Mouse (Mus musculus) cerebellum, adult 18-20 months (tissue): ENCODE data around the gene Unc45b.
"Not testable (repeated sequence)": the region's sequence is repeated elsewhere in the genome, so short reads cannot be mapped to it uniquely, and the experiment has no call there.

ENCODE experiments used
- DNase-seq, 2 experiments: peaks; one replicate each; pipeline ENCODE4 v3.0.0; 2021

Gene Unc45b

DNA sequence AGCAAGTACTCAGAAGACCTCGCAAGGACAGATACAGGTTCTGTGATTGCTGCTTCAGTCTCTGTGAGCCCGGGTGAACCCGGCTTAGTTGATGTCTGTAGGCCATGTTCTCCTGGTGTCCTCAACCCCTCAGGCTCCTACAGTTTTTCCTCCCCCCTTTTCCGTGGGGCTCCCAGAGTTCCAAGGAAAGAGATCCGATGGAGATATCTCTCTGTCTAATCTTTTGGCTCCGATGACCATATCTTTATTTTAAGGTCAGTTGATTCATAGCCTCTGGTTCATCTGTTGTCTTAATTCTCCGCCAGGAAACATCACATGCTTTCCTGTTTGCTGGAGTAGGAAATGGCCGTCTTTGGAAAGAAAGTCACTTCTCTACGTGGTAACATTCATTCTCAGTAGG is 38.7 kb downstream of the Unc45b start:
- no peak for DNase-seq

- DNase-seq, result no peak
Observed at GRCm38 (mm10) chr11:82950736-82951481, 40.6 kb downstream of the Unc45b start, which contains the start of gene Slfn5. Gene Slfn5 (plus strand): TSS chr11:82951349.

- no peak for DNase-seq
Observed at GRCm38 (mm10) chr11:82951865-82952611, 41.7 kb downstream of the Unc45b start.

GRCm38 (mm10) chr11:82952612-82953542 is 42.5 kb downstream of the Unc45b start:
- DNase-seq, result no peak

DNA sequence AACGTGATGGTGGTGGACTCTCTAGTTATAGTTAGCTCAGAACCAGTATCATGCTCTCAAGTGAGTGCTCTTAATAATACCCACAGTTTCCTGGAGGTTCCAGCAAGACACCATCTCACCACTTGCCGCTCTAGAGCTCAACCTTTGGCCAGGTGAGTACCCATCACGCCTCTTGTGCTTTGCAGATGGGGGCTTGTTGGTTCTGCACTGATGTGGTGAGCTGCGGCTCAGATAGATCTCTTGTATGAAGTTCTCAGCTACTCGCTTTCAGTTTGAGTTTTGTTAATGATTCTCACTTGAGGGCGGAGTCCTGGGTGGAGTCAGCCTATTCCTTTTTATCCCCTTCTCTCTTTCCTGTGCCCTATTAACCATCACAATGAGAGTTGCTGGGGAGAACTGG is 44.3 kb downstream of the Unc45b start:
- no peak for DNase-seq

DNA sequence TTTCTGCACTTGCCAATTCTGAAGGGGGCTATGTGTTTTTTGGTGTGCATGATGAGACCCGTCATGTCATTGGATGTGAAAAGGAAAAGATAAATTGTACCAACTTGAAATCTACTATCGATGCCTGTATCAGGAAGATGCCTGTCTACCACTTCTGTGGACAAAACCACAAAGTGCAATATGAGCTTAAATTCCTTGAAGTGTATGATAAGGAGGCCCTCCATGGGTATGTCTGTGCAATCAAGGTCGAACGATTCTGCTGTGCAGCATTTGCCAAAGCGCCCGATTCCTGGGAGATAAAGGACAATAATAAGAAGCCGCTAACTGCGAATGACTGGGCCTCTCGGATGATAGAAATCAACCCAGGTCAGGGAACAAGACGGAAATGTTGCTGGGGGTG is 46.6 kb downstream of the Unc45b start:
- no peak for DNase-seq

GRCm38 (mm10) chr11:82959613-82960012 is 49.3 kb downstream of the Unc45b start:
- peak; percentile 38 to 44 for DNase-seq

GRCm38 (mm10) chr11:82961743-82962142 is 51.4 kb downstream of the Unc45b start:
- DNase-seq, result no peak

GRCm38 (mm10) chr11:82962215-82962614 is 51.9 kb downstream of the Unc45b start:
- DNase-seq, result no peak

- DNase-seq, result peak; percentile 46 to 60
Observed at GRCm38 (mm10) chr11:82970712-82971589, 60.6 kb downstream of the Unc45b start.

- no peak for DNase-seq
Observed at GRCm38 (mm10) chr11:82971590-82971974, 61.2 kb downstream of the Unc45b start.

DNA sequence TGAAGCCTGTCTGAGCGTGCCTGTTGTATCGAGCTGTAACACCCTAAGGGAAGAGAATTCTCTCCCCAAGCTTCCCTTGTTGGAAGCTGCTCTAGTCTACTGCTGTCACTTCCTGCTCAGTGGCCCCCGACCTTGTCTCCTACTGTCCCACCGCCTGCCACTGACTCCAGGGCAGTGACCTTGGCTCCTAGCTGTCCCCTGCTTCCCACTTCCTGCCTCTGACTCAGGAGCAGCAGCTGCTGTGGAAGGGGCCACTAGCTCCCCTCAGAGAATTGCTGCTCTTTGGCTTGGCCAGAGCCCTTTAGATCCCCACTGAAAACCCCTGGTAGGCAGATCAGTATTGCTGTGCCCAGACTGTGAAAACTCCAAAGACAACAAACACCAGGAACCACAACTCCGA is 63.6 kb downstream of the Unc45b start:
- no peak for DNase-seq

GRCm38 (mm10) chr11:82982409-82982808 is 72.1 kb downstream of the Unc45b start:
- DNase-seq, result not testable (repeated sequence)

- no peak for DNase-seq
Observed at GRCm38 (mm10) chr11:82983193-82983592, 72.8 kb downstream of the Unc45b start.

DNA sequence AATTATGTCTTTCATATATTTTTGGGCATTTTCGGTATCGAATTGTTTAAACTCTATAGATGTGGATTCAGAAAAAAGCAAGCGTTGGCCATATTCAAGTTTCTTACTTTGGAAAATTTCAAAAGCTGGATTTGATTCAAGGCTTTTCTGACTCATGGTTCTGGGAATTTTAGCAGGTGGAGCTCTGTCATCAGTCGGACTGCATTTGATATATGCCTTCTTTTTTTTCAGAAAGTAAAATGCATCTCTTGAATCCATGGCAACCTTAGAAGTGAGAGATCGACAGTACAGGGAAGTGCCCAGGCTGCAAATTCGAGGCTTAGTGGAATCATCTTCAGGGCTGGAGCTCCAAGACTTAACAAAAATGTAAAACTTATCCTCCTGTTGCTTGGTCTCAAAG is 77.3 kb downstream of the Unc45b start:
- no peak for DNase-seq

DNA sequence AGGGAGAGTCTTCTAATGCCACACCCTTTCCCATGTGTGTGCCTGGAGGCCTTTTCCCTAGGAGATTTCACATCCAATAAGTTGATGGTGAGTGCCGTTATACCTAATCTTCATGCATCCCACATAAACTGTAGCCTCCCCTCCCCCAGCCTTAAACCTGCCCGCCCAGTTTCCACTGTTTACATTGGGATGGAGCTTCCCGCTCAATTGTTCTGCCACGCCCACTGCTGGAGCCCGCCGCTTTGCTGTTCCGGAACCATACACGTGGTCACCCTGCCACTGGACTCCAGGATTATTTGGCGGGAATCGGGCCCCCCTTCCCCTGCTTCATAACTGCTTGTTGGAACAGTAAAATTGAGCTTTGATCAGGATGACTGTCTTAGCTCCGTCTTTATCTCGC is 79.0 kb downstream of the Unc45b start:
- no peak for DNase-seq

GRCm38 (mm10) chr11:82990612-82991385 is 80.4 kb downstream of the Unc45b start:
- DNase-seq, result not testable (repeated sequence)

GRCm38 (mm10) chr11:82991469-82992166 is 81.3 kb downstream of the Unc45b start, which contains the start of gene Slfn9:
Gene Slfn9 (minus strand): TSS chr11:82991830.
- peak; percentile 18 to 31 for DNase-seq
